Mouse (Mus musculus): ENCODE data around the gene Olfr357. TPM values are rescaled to one million over a fixed set of nuclear protein-coding genes. Genes with fewer than 3 reads are reported as not detected.

Gene Olfr357
- not detected in 2 replicates for polyA plus RNA-seq (2015; fragmentation: Nextera tagmentation; extraction: Ambion mirVana)

GRCm38 (mm10) chr2:36993527-36993926, at the start of gene Olfr357:
Gene Olfr357 (plus strand): TSS chr2:36993827.
- no peak for ATAC-seq
- Histone ChIP-seq H3K9ac (no peak within 1 kb of the TSS), H3K27ac (no peak within 1 kb of the TSS), H3K9me3 (replicated peaks) (peaks cover 24% of the 10 kb centered on the region), H3K27me3 (no peaks in the 10 kb centered on the region), H3K4me2 (no peak within 1 kb of the TSS), H3K4me1 (no peaks in the 10 kb centered on the region), H3K4me3 (no peak within 1 kb of the TSS), H3K36me3 (ENCODE audit: poor library complexity, severe bottlenecking) (no peaks in the 10 kb centered on the region)
- 55% methylated on average over 1 of the region's 1 CpGs for WGBS

DNA sequence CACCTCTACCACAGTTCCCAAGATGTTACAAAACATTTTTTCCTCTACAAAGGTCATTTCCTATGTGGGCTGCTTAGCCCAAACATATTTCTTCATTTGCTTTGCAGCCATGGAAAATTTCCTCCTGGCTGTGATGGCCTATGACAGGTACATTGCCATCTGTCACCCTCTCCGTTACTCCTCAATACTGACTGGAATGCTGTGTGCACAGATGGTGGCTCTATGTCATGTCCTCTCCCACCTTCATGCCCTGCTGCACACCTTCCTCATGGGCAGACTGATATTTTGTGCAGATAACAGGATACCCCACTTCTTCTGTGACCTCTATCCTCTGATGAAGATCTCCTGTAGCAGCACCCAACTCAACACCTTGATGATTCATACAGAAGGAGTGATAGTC, 3.4 kb downstream of the Olfr357 start:
- ATAC-seq = no peak
- WGBS = 82% methylated on average over 1 of the region's 1 CpGs
- peaks cover 26% of the 10 kb centered on the region for H3K9me3 ChIP-seq (replicated peaks)

GRCm38 (mm10) chr2:37009235-37009634, 15.6 kb downstream of the Olfr357 start, which contains the start of gene Olfr358:
Gene Olfr358 (minus strand): TSS chr2:37009335.
- no peak for ATAC-seq
- no peak within 1 kb of the TSS for H3K9ac ChIP-seq
- no peaks in the 10 kb centered on the region for H3K27me3 ChIP-seq
- no peaks in the 10 kb centered on the region for H3K36me3 ChIP-seq (ENCODE audit: poor library complexity, severe bottlenecking)
- no peaks in the 10 kb centered on the region for H3K4me1 ChIP-seq
- H3K4me2 ChIP-seq = no peak within 1 kb of the TSS
- no peak within 1 kb of the TSS for H3K27ac ChIP-seq
- H3K9me3 ChIP-seq (replicated peaks) = peaks cover 28% of the 10 kb centered on the region
- no peak within 1 kb of the TSS for H3K4me3 ChIP-seq

More for the DNA sequence above, 3.4 kb downstream of the Olfr357 start:
- Histone ChIP-seq H3K27ac (no peak overlapping the region), H3K4me3 (no peak overlapping the region), H3K4me1 (no peaks in the 10 kb centered on the region), H3K9ac (no peak overlapping the region), H3K4me2 (no peak overlapping the region), H3K36me3 (ENCODE audit: poor library complexity, severe bottlenecking) (no peaks in the 10 kb centered on the region), H3K27me3 (no peaks in the 10 kb centered on the region)

Other genes with a start within 250 kb of the Olfr357 start
- gene Olfr348, start 209.6 kb upstream of the Olfr357 start, polyA plus RNA-seq (2015; fragmentation: Nextera tagmentation; extraction: Ambion mirVana) = not detected in 2 replicates
- not detected in 2 replicates for gene Olfr50, start 203.3 kb upstream of the Olfr357 start, polyA plus RNA-seq (2015; fragmentation: Nextera tagmentation; extraction: Ambion mirVana)
- gene Olfr3, start 176.8 kb upstream of the Olfr357 start, polyA plus RNA-seq (2015; fragmentation: Nextera tagmentation; extraction: Ambion mirVana) = not detected in 2 replicates
- not detected in 2 replicates for gene Olfr350, start 147.5 kb upstream of the Olfr357 start, polyA plus RNA-seq (2015; fragmentation: Nextera tagmentation; extraction: Ambion mirVana)
- gene Olfr351, start 131.2 kb upstream of the Olfr357 start, polyA plus RNA-seq (2015; fragmentation: Nextera tagmentation; extraction: Ambion mirVana) = not detected in 2 replicates
- gene Olfr352, start 125.4 kb upstream of the Olfr357 start, polyA plus RNA-seq (2015; fragmentation: Nextera tagmentation; extraction: Ambion mirVana) = not detected in 2 replicates
- not detected in 2 replicates for gene Olfr353, start 100.9 kb upstream of the Olfr357 start, polyA plus RNA-seq (2015; fragmentation: Nextera tagmentation; extraction: Ambion mirVana)
- not detected in 2 replicates for gene Olfr354, start 88.1 kb upstream of the Olfr357 start, polyA plus RNA-seq (2015; fragmentation: Nextera tagmentation; extraction: Ambion mirVana)
- gene Olfr355, start 64.9 kb upstream of the Olfr357 start, polyA plus RNA-seq (2015; fragmentation: Nextera tagmentation; extraction: Ambion mirVana) = not detected in 2 replicates
- not detected in 2 replicates for gene Olfr356, start 56.7 kb upstream of the Olfr357 start, polyA plus RNA-seq (2015; fragmentation: Nextera tagmentation; extraction: Ambion mirVana)
- not detected in 2 replicates for gene Olfr358, start 15.5 kb downstream of the Olfr357 start, polyA plus RNA-seq (2015; fragmentation: Nextera tagmentation; extraction: Ambion mirVana)
- gene Olfr360, start 71.9 kb downstream of the Olfr357 start, polyA plus RNA-seq (2015; fragmentation: Nextera tagmentation; extraction: Ambion mirVana) = not detected in 2 replicates
- gene Olfr361, start 95.5 kb downstream of the Olfr357 start, polyA plus RNA-seq (2015; fragmentation: Nextera tagmentation; extraction: Ambion mirVana) = not detected in 2 replicates
- not detected in 2 replicates for gene Olfr362, start 124.1 kb downstream of the Olfr357 start, polyA plus RNA-seq (2015; fragmentation: Nextera tagmentation; extraction: Ambion mirVana)
- gene Olfr364-ps1, start 145.5 kb downstream of the Olfr357 start, polyA plus RNA-seq (2015; fragmentation: Nextera tagmentation; extraction: Ambion mirVana) = not detected in 2 replicates
- gene Olfr365, start 194.4 kb downstream of the Olfr357 start, polyA plus RNA-seq (2015; fragmentation: Nextera tagmentation; extraction: Ambion mirVana) = not detected in 2 replicates
- gene Olfr366, start 217.7 kb downstream of the Olfr357 start, polyA plus RNA-seq (2015; fragmentation: Nextera tagmentation; extraction: Ambion mirVana) = not detected in 2 replicates

Data from forebrain, embryonic 13.5 days (tissue).